Mouse (Mus musculus): Measurements from ENCODE around the gene Qser1. TPM values are rescaled to one million over a fixed set of nuclear protein-coding genes. Genes with fewer than 3 reads are reported as not detected.

The Qser1 gene
- total and polyA plus RNA-seq, 3 experiments, result 3.9 to 14.5 TPM; not detected in 1

DNA sequence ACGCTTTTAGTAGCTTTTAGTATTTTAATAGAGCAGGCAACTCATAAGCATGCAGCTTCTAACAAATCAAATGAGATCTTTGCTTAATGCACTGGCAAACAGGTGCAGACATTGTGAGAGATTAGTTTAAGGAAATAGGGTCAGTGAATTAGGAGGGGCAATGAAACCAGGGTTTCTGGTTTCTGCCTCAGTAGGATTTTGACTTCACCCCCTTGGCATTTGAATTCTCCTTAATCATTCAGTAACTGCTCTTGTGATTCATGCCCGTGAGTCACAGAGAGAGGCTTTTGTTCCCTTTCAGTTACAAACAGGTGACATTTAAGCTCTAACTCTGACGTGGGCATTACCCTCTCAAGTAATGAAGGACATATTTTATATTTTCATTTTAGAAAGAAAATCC lies 39.2 kb upstream of the Qser1 start:
- DNase-seq (ENCODE audit: low read depth, low spot score), result no peak

GRCm38 (mm10) chr2:104854836-104855235 lies 38.3 kb upstream of the Qser1 start:
- Histone ChIP-seq H3K79me2 (ENCODE audit: control insufficient read depth, insufficient read depth, low read length, poor library complexity) (no peaks in the 10 kb centered on the region), H3K4me1 (ENCODE audit: control insufficient read depth in 1 of 2, insufficient read depth in 2 of 2, low read length in 2 of 2) (no peaks in the 10 kb centered on the region), H3K27ac (ENCODE audit: control insufficient read depth, low read depth, low read length) (no peak overlapping the region), H3K36me3 (ENCODE audit: control insufficient read depth in 1 of 2, insufficient read depth in 2 of 2, low read length in 2 of 2) (no peaks in the 10 kb centered on the region), H3K4me3 (ENCODE audit: control insufficient read depth in 1 of 2, insufficient read depth in 1 of 2, low read depth in 2 of 2, low read length in 2 of 2) (no peak overlapping the region), H3K9me3 (replicated peaks; ENCODE audit: insufficient read depth, low read length) (no peaks in the 10 kb centered on the region), H3K9ac (ENCODE audit: control insufficient read depth, low read depth, low read length, poor library complexity, severe bottlenecking) (no peak overlapping the region), H3K27me3 (ENCODE audit: control insufficient read depth in 1 of 2, insufficient read depth in 2 of 2, low read length in 2 of 2) (peaks cover 8 to 18% of the 10 kb centered on the region in 2 experiments)
- DNase-seq (ENCODE audit: low read depth, low spot score), result no peak
- TF ChIP-seq TCF12 (IDR thresholded peaks at IDR 0.05; ENCODE audit: low read depth, low read length) (no peak), EP300 (IDR thresholded peaks at IDR 0.05; ENCODE audit: low read depth in 1 of 2, low read length in 2 of 2) (no peak), HCFC1 (IDR thresholded peaks at IDR 0.05; ENCODE audit: low read depth, low read length) (no peak), GATA1 (IDR thresholded peaks at IDR 0.05; ENCODE audit: low read depth, low read length) (no peak), CTCF (IDR thresholded peaks at IDR 0.05 in 2 of 3, conservative IDR thresholded peaks at IDR 0.05 in 1 of 3; ENCODE audit: control insufficient read depth in 1 of 3, insufficient read depth in 1 of 3, low read depth in 2 of 3, low read length in 3 of 3, poor library complexity in 1 of 3, severe bottlenecking in 1 of 3) (no peak), MYC (IDR thresholded peaks at IDR 0.05; ENCODE audit: low read depth, low read length) (no peak), JUND (IDR thresholded peaks at IDR 0.05; ENCODE audit: low read depth, low read length) (no peak), UBTF (IDR thresholded peaks at IDR 0.05; ENCODE audit: borderline replicate concordance, insufficient read depth, low read depth, low read length) (no peak), CHD2 (IDR thresholded peaks at IDR 0.05; ENCODE audit: low read length) (no peak), ZKSCAN1 (IDR thresholded peaks at IDR 0.05; ENCODE audit: low read depth, low read length) (no peak), MEF2A (IDR thresholded peaks at IDR 0.05; ENCODE audit: extremely low read depth, insufficient replicate concordance, low read depth, low read length, poor library complexity, severe bottlenecking) (no peak), MAX (IDR thresholded peaks at IDR 0.05; ENCODE audit: low read length) (no peak), NELFE (IDR thresholded peaks at IDR 0.05; ENCODE audit: low read depth, low read length) (no peak), POLR2AphosphoS2 (IDR thresholded peaks at IDR 0.05; ENCODE audit: low read length) (no peak), RAD21 (IDR thresholded peaks at IDR 0.05; ENCODE audit: low read depth, low read length) (no peak), ZC3H11A (IDR thresholded peaks at IDR 0.05; ENCODE audit: low read depth, low read length) (no peak), NRF1 (IDR thresholded peaks at IDR 0.05; ENCODE audit: insufficient read depth, low read depth, low read length, poor library complexity, severe bottlenecking) (no peak)

More for the DNA sequence above, 39.2 kb upstream of the Qser1 start:
- Histone ChIP-seq H3K4me1 (ENCODE audit: control insufficient read depth in 1 of 2, insufficient read depth in 2 of 2, low read length in 2 of 2) (no peaks in the 10 kb centered on the region), H3K4me3 (ENCODE audit: control insufficient read depth in 1 of 2, insufficient read depth in 1 of 2, low read depth in 2 of 2, low read length in 2 of 2) (no peak overlapping the region), H3K79me2 (ENCODE audit: control insufficient read depth, insufficient read depth, low read length, poor library complexity) (no peaks in the 10 kb centered on the region), H3K9ac (ENCODE audit: control insufficient read depth, low read depth, low read length, poor library complexity, severe bottlenecking) (no peak overlapping the region), H3K27ac (ENCODE audit: control insufficient read depth, low read depth, low read length) (no peak overlapping the region), H3K36me3 (ENCODE audit: control insufficient read depth in 1 of 2, insufficient read depth in 2 of 2, low read length in 2 of 2) (no peaks in the 10 kb centered on the region), H3K27me3 (ENCODE audit: control insufficient read depth in 1 of 2, insufficient read depth in 2 of 2, low read length in 2 of 2) (peaks cover 10 to 18% of the 10 kb centered on the region in 2 experiments), H3K9me3 (replicated peaks; ENCODE audit: insufficient read depth, low read length) (no peaks in the 10 kb centered on the region)
- TF ChIP-seq ZC3H11A (IDR thresholded peaks at IDR 0.05; ENCODE audit: low read depth, low read length) (no peak), MEF2A (IDR thresholded peaks at IDR 0.05; ENCODE audit: extremely low read depth, insufficient replicate concordance, low read depth, low read length, poor library complexity, severe bottlenecking) (no peak), RAD21 (IDR thresholded peaks at IDR 0.05; ENCODE audit: low read depth, low read length) (no peak), ETS1 (IDR thresholded peaks at IDR 0.05; ENCODE audit: low read depth, low read length) (no peak), CTCF (IDR thresholded peaks at IDR 0.05 in 2 of 3, conservative IDR thresholded peaks at IDR 0.05 in 1 of 3; ENCODE audit: control insufficient read depth in 1 of 3, insufficient read depth in 1 of 3, low read depth in 2 of 3, low read length in 3 of 3, poor library complexity in 1 of 3, severe bottlenecking in 1 of 3) (no peak), MAX (IDR thresholded peaks at IDR 0.05; ENCODE audit: low read length) (no peak), SIN3A (IDR thresholded peaks at IDR 0.05; ENCODE audit: low read length) (no peak), ELF1 (IDR thresholded peaks at IDR 0.05; ENCODE audit: low read depth, low read length) (no peak)
